Mouse (Mus musculus) megakaryocyte-erythroid progenitor cell, adult 5-6 weeks (primary cell): ENCODE results near the gene Cstad. TPM values are rescaled to one million over a fixed set of nuclear protein-coding genes. Genes with fewer than 3 reads are reported as not detected.

Experiments
- ATAC-seq: replicated peaks from 2 replicates; pipeline ENCODE4 v1.8.0; 2016; ENCODE audit warnings: mild to moderate bottlenecking, inconsistent platforms; ENCODE audit not compliant: severe bottlenecking, poor library complexity, low FRiP score, low TSS enrichment
- total RNA-seq, 2 experiments: library from RNA; stranded (forward) in 1 of 2; stranded (reverse) in 1 of 2; fragments of 200-1000, 215-1000 nt in 1 of 2; fragments of >200 nt in 1 of 2; fragmentation: Nextera tagmentation in 1 of 2; gene quantifications; 2 replicates each; pipeline ENCODE4 v1.2.3; 2014 to 2017

Gene Cstad
- total RNA-seq, 2 experiments from 2014 or later = not detected

- no peak for ATAC-seq
Observed at GRCm38 (mm10) chr2:30623873-30624272, 29.0 kb downstream of the Cstad start.

- ATAC-seq = no peak
Observed at GRCm38 (mm10) chr2:30625296-30625826, 30.5 kb downstream of the Cstad start.

- ATAC-seq = no peak
Observed at GRCm38 (mm10) chr2:30626058-30626675, 31.3 kb downstream of the Cstad start.

- ATAC-seq = no peak
Observed at GRCm38 (mm10) chr2:30627338-30627737, 32.5 kb downstream of the Cstad start.

- no peak for ATAC-seq
Observed at GRCm38 (mm10) chr2:30628374-30628773, 33.5 kb downstream of the Cstad start.

- ATAC-seq = no peak
Observed at GRCm38 (mm10) chr2:30629038-30629761, 34.4 kb downstream of the Cstad start.

- ATAC-seq = no peak
Observed at GRCm38 (mm10) chr2:30629860-30630259, 35.0 kb downstream of the Cstad start.

GRCm38 (mm10) chr2:30636266-30636671, 41.4 kb downstream of the Cstad start:
- no peak; the same call in 1 of the 2 replicates for ATAC-seq

GRCm38 (mm10) chr2:30637991-30638390, 43.2 kb downstream of the Cstad start:
- ATAC-seq = no peak

GRCm38 (mm10) chr2:30640021-30640481, 45.2 kb downstream of the Cstad start:
- ATAC-seq = no peak

GRCm38 (mm10) chr2:30642810-30643209, 48.0 kb downstream of the Cstad start:
- ATAC-seq = no peak

- ATAC-seq = no peak
Observed at GRCm38 (mm10) chr2:30643422-30643821, 48.6 kb downstream of the Cstad start.

GRCm38 (mm10) chr2:30646833-30647232, 52.0 kb downstream of the Cstad start:
- ATAC-seq = no peak

- no peak for ATAC-seq
Observed at GRCm38 (mm10) chr2:30647303-30647881, 52.6 kb downstream of the Cstad start.

- ATAC-seq = no peak
Observed at GRCm38 (mm10) chr2:30647882-30648494, 53.1 kb downstream of the Cstad start.

- no peak for ATAC-seq
Observed at GRCm38 (mm10) chr2:30650249-30650648, 55.4 kb downstream of the Cstad start.

GRCm38 (mm10) chr2:30651831-30652230, 57.0 kb downstream of the Cstad start:
- ATAC-seq = no peak

- no peak for ATAC-seq
Observed at GRCm38 (mm10) chr2:30652581-30653037, 57.8 kb downstream of the Cstad start.

- no peak for ATAC-seq
Observed at GRCm38 (mm10) chr2:30653046-30653445, 58.2 kb downstream of the Cstad start.

GRCm38 (mm10) chr2:30654158-30654557, 59.3 kb downstream of the Cstad start:
- no peak for ATAC-seq
